Mouse (Mus musculus): ENCODE data around the gene Krt80. TPM values are rescaled to one million over a fixed set of nuclear protein-coding genes. Genes with fewer than 3 reads are reported as not detected.

Krt80 gene
- polyA plus RNA-seq (2014; fragmentation: Illumina TruSeq; extraction: RNeasy Lipid Tissue Mini Kit (QIAGEN cat#74804); ENCODE audit: low read depth, low replicate concordance) = 1.1 TPM

GRCm38 (mm10) chr15:101370101-101370911 lies at the start of gene Krt80:
TSS of gene Krt80 (minus strand) at chr15:101370162.

DNA sequence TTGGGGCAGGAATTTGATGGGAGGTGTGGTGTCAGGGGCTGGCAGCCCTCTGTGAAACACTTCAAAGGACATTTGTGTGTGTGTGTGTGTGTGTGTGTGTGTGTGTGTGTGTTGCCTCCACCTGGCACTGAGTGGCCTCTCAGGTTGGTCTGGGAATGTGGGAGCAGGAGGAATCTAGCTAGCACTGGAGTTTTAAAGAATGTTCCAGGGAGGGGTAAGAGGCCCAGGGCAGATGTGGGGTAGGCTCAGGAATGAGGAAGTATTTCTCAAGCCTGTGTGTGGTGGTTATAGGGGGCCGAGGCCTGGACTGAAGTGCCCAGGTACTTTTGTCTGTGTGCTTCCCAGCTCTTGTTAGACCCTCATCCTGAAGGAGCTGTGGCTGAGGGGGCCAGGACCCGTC lies 40.8 kb upstream of the Krt80 start, which contains the start of gene Krt7:
Gene Krt7 (plus strand): TSS at position 269 of the 400 bp plus-strand sequence.

Other genes starting within 250 kb of the Krt80 start
- gene Acvrl1, start 241.6 kb downstream of the Krt80 start, polyA plus RNA-seq (2014; fragmentation: Illumina TruSeq; extraction: RNeasy Lipid Tissue Mini Kit (QIAGEN cat#74804); ENCODE audit: low read depth, low replicate concordance) = 0.97 TPM
- gene Acvr1b, start 196.1 kb downstream of the Krt80 start, polyA plus RNA-seq (2014; fragmentation: Illumina TruSeq; extraction: RNeasy Lipid Tissue Mini Kit (QIAGEN cat#74804); ENCODE audit: low read depth, low replicate concordance) = 13.8 TPM
- gene Grasp, start 146.0 kb downstream of the Krt80 start, polyA plus RNA-seq (2014; fragmentation: Illumina TruSeq; extraction: RNeasy Lipid Tissue Mini Kit (QIAGEN cat#74804); ENCODE audit: low read depth, low replicate concordance) = 0.28 TPM
- gene Nr4a1, start 115.9 kb downstream of the Krt80 start, polyA plus RNA-seq (2014; fragmentation: Illumina TruSeq; extraction: RNeasy Lipid Tissue Mini Kit (QIAGEN cat#74804); ENCODE audit: low read depth, low replicate concordance) = 1.5 TPM
- not detected for gene Atg101, start 85.9 kb downstream of the Krt80 start, polyA plus RNA-seq (2014; fragmentation: Illumina TruSeq; extraction: RNeasy Lipid Tissue Mini Kit (QIAGEN cat#74804); ENCODE audit: low read depth, low replicate concordance)
- not detected for gene 6030408B16Rik, start 77.0 kb downstream of the Krt80 start, polyA plus RNA-seq (2014; fragmentation: Illumina TruSeq; extraction: RNeasy Lipid Tissue Mini Kit (QIAGEN cat#74804); ENCODE audit: low read depth, low replicate concordance)
- gene Krt7, start 40.9 kb upstream of the Krt80 start, polyA plus RNA-seq (2014; fragmentation: Illumina TruSeq; extraction: RNeasy Lipid Tissue Mini Kit (QIAGEN cat#74804); ENCODE audit: low read depth, low replicate concordance) = 6.0 TPM
- not detected for gene Krt87, start 68.6 kb upstream of the Krt80 start, polyA plus RNA-seq (2014; fragmentation: Illumina TruSeq; extraction: RNeasy Lipid Tissue Mini Kit (QIAGEN cat#74804); ENCODE audit: low read depth, low replicate concordance)
- not detected for gene Krt88, start 77.6 kb upstream of the Krt80 start, polyA plus RNA-seq (2014; fragmentation: Illumina TruSeq; extraction: RNeasy Lipid Tissue Mini Kit (QIAGEN cat#74804); ENCODE audit: low read depth, low replicate concordance)
- not detected for gene Krt81, start 93.6 kb upstream of the Krt80 start, polyA plus RNA-seq (2014; fragmentation: Illumina TruSeq; extraction: RNeasy Lipid Tissue Mini Kit (QIAGEN cat#74804); ENCODE audit: low read depth, low replicate concordance)
- gene Krt86, start 103.3 kb upstream of the Krt80 start, polyA plus RNA-seq (2014; fragmentation: Illumina TruSeq; extraction: RNeasy Lipid Tissue Mini Kit (QIAGEN cat#74804); ENCODE audit: low read depth, low replicate concordance) = not detected
- not detected for gene Krt83, start 121.3 kb upstream of the Krt80 start, polyA plus RNA-seq (2014; fragmentation: Illumina TruSeq; extraction: RNeasy Lipid Tissue Mini Kit (QIAGEN cat#74804); ENCODE audit: low read depth, low replicate concordance)
- not detected for gene Gm49425, start 147.1 kb upstream of the Krt80 start, polyA plus RNA-seq (2014; fragmentation: Illumina TruSeq; extraction: RNeasy Lipid Tissue Mini Kit (QIAGEN cat#74804); ENCODE audit: low read depth, low replicate concordance)
- not detected for gene Krt84, start 162.7 kb upstream of the Krt80 start, polyA plus RNA-seq (2014; fragmentation: Illumina TruSeq; extraction: RNeasy Lipid Tissue Mini Kit (QIAGEN cat#74804); ENCODE audit: low read depth, low replicate concordance)
- gene Krt82, start 180.5 kb upstream of the Krt80 start, polyA plus RNA-seq (2014; fragmentation: Illumina TruSeq; extraction: RNeasy Lipid Tissue Mini Kit (QIAGEN cat#74804); ENCODE audit: low read depth, low replicate concordance) = not detected
- not detected for gene Krt90, start 192.8 kb upstream of the Krt80 start, polyA plus RNA-seq (2014; fragmentation: Illumina TruSeq; extraction: RNeasy Lipid Tissue Mini Kit (QIAGEN cat#74804); ENCODE audit: low read depth, low replicate concordance)
- not detected for gene Krt75, start 203.7 kb upstream of the Krt80 start, polyA plus RNA-seq (2014; fragmentation: Illumina TruSeq; extraction: RNeasy Lipid Tissue Mini Kit (QIAGEN cat#74804); ENCODE audit: low read depth, low replicate concordance)